Mouse (Mus musculus) liver, adult 2 months (tissue): ENCODE measurements around the gene Sstr2. TPM values are rescaled to one million over a fixed set of nuclear protein-coding genes. Genes with fewer than 3 reads are reported as not detected.

Experiments used
- DNase-seq: peaks from one replicate; pipeline ENCODE4 v3.0.0-alpha.2; 2011; ENCODE audit warnings: low read depth, low spot score; ENCODE audit errors: extremely low read depth
- H3K27ac ChIP-seq: fragments of 200-500 bp; replicated peaks from 2 replicates; pipeline ENCODE4 v1.5.1; 2012; ENCODE audit warnings: low read depth, mild to moderate bottlenecking, control low read depth, inconsistent platforms, low read length; ENCODE audit not compliant: insufficient read depth
- H3K27me3 ChIP-seq: fragments of 200-500 bp; 2 replicates; pipeline ENCODE4 v1.6.1; 2012; ENCODE audit warnings: mild to moderate bottlenecking, moderate library complexity, low read length, inconsistent platforms; ENCODE audit not compliant: control insufficient read depth, insufficient read depth
- H3K36me3 ChIP-seq: fragments of 200-500 bp; 2 replicates; pipeline ENCODE4 v1.6.1; 2012; ENCODE audit warnings: low read length, inconsistent platforms; ENCODE audit not compliant: control insufficient read depth, insufficient read depth
- H3K4me1 ChIP-seq: fragments of 200-500 bp; 2 replicates; pipeline ENCODE4 v1.6.1; 2011; ENCODE audit warnings: low read length; ENCODE audit not compliant: control insufficient read depth, insufficient read depth
- H3K4me3 ChIP-seq: fragments of 200-500 bp; 2 replicates; pipeline ENCODE4 v1.5.1; 2011; ENCODE audit warnings: low read depth, mild to moderate bottlenecking, control low read depth, low read length, moderate library complexity; ENCODE audit not compliant: insufficient read depth
- H3K79me2 ChIP-seq: fragments of 200-500 bp; 2 replicates; pipeline ENCODE4 v1.6.1; 2012; ENCODE audit warnings: inconsistent platforms, mild to moderate bottlenecking, low read length, moderate library complexity; ENCODE audit not compliant: control insufficient read depth, insufficient read depth
- H3K9ac ChIP-seq: fragments of 200-500 bp; 2 replicates; pipeline ENCODE4 v1.6.1; 2012; ENCODE audit warnings: low read depth, mild to moderate bottlenecking, control low read depth, inconsistent platforms, low read length
- CTCF ChIP-seq: fragments of 200-500 bp; IDR thresholded peaks from 2 replicates; pipeline ENCODE4 v1.5.1; 2011; ENCODE audit warnings: low read depth, low read length, control low read depth
- POLR2A ChIP-seq: fragments of 200-500 bp; IDR thresholded peaks from 2 replicates; pipeline ENCODE4 v1.6.1; 2011; ENCODE audit warnings: low read length, control low read depth; ENCODE audit not compliant: insufficient read depth; ENCODE audit errors: extremely low read depth
- WGBS: fragments of 180-500 bp; shearing (Covaris S2); methylation state at CpG from one replicate; pipeline ENCODE4 v1.1.7; 2018; 5-methylcytosine and 5-hydroxymethylcytosine counted together
- polyA plus RNA-seq: library from polyadenylated mRNA; depleted of rRNA; stranded (reverse); fragments of >200 nt; gene quantifications from 2 replicates; pipeline ENCODE4 v1.2.3, GENCODE M21; 2012
- total RNA-seq: library from RNA; depleted of rRNA; stranded (reverse); fragments of >200 nt; gene quantifications from 2 replicates; pipeline ENCODE4 v1.2.3, GENCODE M21; 2014

The Sstr2 gene
- total and polyA plus RNA-seq, 2 experiments, result 0.17 TPM; not detected in 1

GRCm38 (mm10) chr11:113625437-113625836 lies 6.3 kb downstream of the Sstr2 start:
- DNase-seq, result no peak
- Histone ChIP-seq H3K79me2 (no peaks in the 10 kb centered on the region), H3K36me3 (no peaks in the 10 kb centered on the region), H3K27me3 (no peaks in the 10 kb centered on the region), H3K9ac (no peak overlapping the region), H3K4me1 (no peaks in the 10 kb centered on the region), H3K27ac (no peak overlapping the region), H3K4me3 (no peak overlapping the region)
- TF ChIP-seq POLR2A (no peak), CTCF (no peak)
- WGBS, result 77% methylated on average over 18 of the region's 18 CpGs

GRCm38 (mm10) chr11:113627785-113628184 lies 8.6 kb downstream of the Sstr2 start:
- H3K4me3 ChIP-seq, result no peak overlapping the region
- 63% methylated on average over 4 of the region's 4 CpGs for WGBS
- DNase-seq, result peak; percentile 20
- H3K4me1 ChIP-seq, result peaks cover 8% of the 10 kb centered on the region
- no peaks in the 10 kb centered on the region for H3K36me3 ChIP-seq
- no peak overlapping the region for H3K9ac ChIP-seq
- H3K27ac ChIP-seq, result no peak overlapping the region
- H3K27me3 ChIP-seq, result no peaks in the 10 kb centered on the region
- no peaks in the 10 kb centered on the region for H3K79me2 ChIP-seq
- TF ChIP-seq CTCF (0 out of 2 replicates have a peak, but pooled peaks have one; percentile 11), POLR2A (no peak)

- Histone ChIP-seq H3K79me2 (no peaks in the 10 kb centered on the region), H3K27ac (no peak overlapping the region), H3K4me3 (no peak overlapping the region), H3K4me1 (peaks cover 8% of the 10 kb centered on the region), H3K36me3 (no peaks in the 10 kb centered on the region), H3K27me3 (no peaks in the 10 kb centered on the region), H3K9ac (no peak overlapping the region)
- peak; percentile 32 for DNase-seq
- TF ChIP-seq CTCF, result peak; percentile 54
- TF ChIP-seq POLR2A, result no peak
- 48% methylated on average over 7 of the region's 7 CpGs for WGBS
These were observed 11.5 kb downstream of the Sstr2 start for GRCm38 (mm10) chr11:113630642-113631041.

GRCm38 (mm10) chr11:113631302-113631701 lies 12.2 kb downstream of the Sstr2 start:
- no peak overlapping the region for H3K4me3 ChIP-seq
- no peak overlapping the region for H3K9ac ChIP-seq
- WGBS, result 40% methylated on average over 8 of the region's 8 CpGs

GRCm38 (mm10) chr11:113631862-113632261 lies 12.7 kb downstream of the Sstr2 start:
- Histone ChIP-seq H3K27ac (0 out of 2 replicates have a peak overlapping the region, but pooled peaks have one; percentile 18), H3K4me3 (peak overlapping the region; percentile 35; the same call in 1 of the 2 replicates), H3K4me1 (peaks cover 8% of the 10 kb centered on the region), H3K79me2 (no peaks in the 10 kb centered on the region), H3K36me3 (no peaks in the 10 kb centered on the region), H3K9ac (0 out of 2 replicates have a peak overlapping the region, but pooled peaks have one; percentile 51), H3K27me3 (no peaks in the 10 kb centered on the region)
- TF ChIP-seq CTCF (no peak), POLR2A (no peak)
- WGBS, result 21% methylated on average over 8 of the region's 8 CpGs
- peak; percentile 77 for DNase-seq

More at GRCm38 (mm10) chr11:113631302-113631701, 12.2 kb downstream of the Sstr2 start:
- no peak for TF ChIP-seq CTCF
- no peak for TF ChIP-seq POLR2A
- no peaks in the 10 kb centered on the region for H3K27me3 ChIP-seq
- H3K4me1 ChIP-seq, result peaks cover 8% of the 10 kb centered on the region
- no peak for DNase-seq
- no peaks in the 10 kb centered on the region for H3K36me3 ChIP-seq
- no peak overlapping the region for H3K27ac ChIP-seq
- H3K79me2 ChIP-seq, result no peaks in the 10 kb centered on the region

- Histone ChIP-seq H3K27ac (0 out of 2 replicates have a peak overlapping the region, but pooled peaks have one; percentile 18), H3K79me2 (no peaks in the 10 kb centered on the region), H3K36me3 (no peaks in the 10 kb centered on the region), H3K4me1 (peaks cover 8% of the 10 kb centered on the region), H3K9ac (no peak overlapping the region), H3K4me3 (no peak overlapping the region), H3K27me3 (no peaks in the 10 kb centered on the region)
- WGBS, result 41% methylated on average over 7 of the region's 7 CpGs
- DNase-seq, result no peak
- no peak for TF ChIP-seq POLR2A
- no peak for TF ChIP-seq CTCF
These were observed 13.2 kb downstream of the Sstr2 start for GRCm38 (mm10) chr11:113632303-113632702.
